Mouse (Mus musculus) hindbrain, embryonic 14.5 days (tissue): Measurements from ENCODE around the gene Akt1s1. TPM values are rescaled to one million over a fixed set of nuclear protein-coding genes. Genes with fewer than 3 reads are reported as not detected.
"Not testable (repeated sequence)": the region's sequence is repeated elsewhere in the genome, so short reads cannot be mapped to it uniquely, and the experiment has no call there.

Source experiments
- ATAC-seq: fragments of 200-750 bp; cut with Nextera tagmentation; 2 replicates; pipeline ENCODE4 v1.8.0; 2017; ENCODE audit warnings: moderate number of reproducible peaks, mild to moderate bottlenecking, moderate TSS enrichment, moderate library complexity; ENCODE audit not compliant: low FRiP score
- DNase-seq: peaks from one replicate; pipeline ENCODE4 v3.0.0-alpha.2; 2015; ENCODE audit warnings: low spot score
- H3K27ac ChIP-seq: fragments of 300-500 bp; sonication (generic); 2 replicates; pipeline ENCODE4 v1.5.1; 2014; ENCODE audit warnings: mild to moderate bottlenecking, moderate library complexity
- H3K27me3 ChIP-seq: fragments of 300-500 bp; sonication (generic); 2 replicates; pipeline ENCODE4 v1.6.1; 2014; ENCODE audit warnings: mild to moderate bottlenecking, low read length, mixed read lengths; ENCODE audit not compliant: control insufficient read depth, insufficient read depth
- H3K36me3 ChIP-seq: fragments of 300-500 bp; sonication (generic); replicated peaks from 2 replicates; pipeline ENCODE4 v1.6.1; 2014; ENCODE audit not compliant: control insufficient read depth, insufficient read depth
- H3K4me1 ChIP-seq: fragments of 300-500 bp; sonication (generic); replicated peaks from 2 replicates; pipeline ENCODE4 v1.6.1; 2014; ENCODE audit warnings: antibody characterized with exemption, low read length, mixed read lengths; ENCODE audit not compliant: control insufficient read depth, insufficient read depth
- H3K4me2 ChIP-seq: fragments of 300-500 bp; sonication (generic); replicated peaks from 2 replicates; pipeline ENCODE4 v1.6.1; 2014; ENCODE audit warnings: mild to moderate bottlenecking, moderate library complexity
- H3K4me3 ChIP-seq: fragments of 300-500 bp; sonication (generic); replicated peaks from 2 replicates; pipeline ENCODE4 v1.5.1; 2014; ENCODE audit warnings: mild to moderate bottlenecking, low read length
- H3K9ac ChIP-seq: fragments of 300-500 bp; sonication (generic); 2 replicates; pipeline ENCODE4 v1.6.1; 2014
- H3K9me3 ChIP-seq: fragments of 300-500 bp; sonication (generic); 2 replicates; pipeline ENCODE4 v1.6.1; 2016; ENCODE audit warnings: low read length; ENCODE audit not compliant: control insufficient read depth
- WGBS: fragments of 180-500 bp; shearing (Covaris S2); extraction: QIAGEN DNeasy Blood & Tissue Kit; methylation state at CpG from one replicate; pipeline ENCODE4 v1.1.7; 2014; 5-methylcytosine and 5-hydroxymethylcytosine counted together
- polyA plus RNA-seq: library from polyadenylated mRNA; unstranded; fragments of >200 nt; fragmentation: Nextera tagmentation; extraction: Ambion mirVana; gene quantifications from 2 replicates; pipeline ENCODE4 v1.2.1, GENCODE M21; 2014

The Akt1s1 gene
- polyA plus RNA-seq, 1 experiment from 2014 or later: 59.1 TPM

GRCm38 (mm10) chr7:44871181-44871580 is 22.4 kb downstream of the Akt1s1 start:
- ATAC-seq (no peak), DNase-seq (no peak)
- Histone ChIP-seq H3K27me3 (no peaks in the 10 kb centered on the region), H3K4me2 (no peak overlapping the region), H3K36me3 (peaks cover 13% of the 10 kb centered on the region), H3K4me1 (peaks cover 29% of the 10 kb centered on the region), H3K9me3 (no peaks in the 10 kb centered on the region), H3K4me3 (no peak overlapping the region), H3K9ac (no peak overlapping the region), H3K27ac (no peak overlapping the region)
- 32% methylated on average over 1 of the region's 1 CpGs for WGBS

GRCm38 (mm10) chr7:44871774-44872173 is 23.0 kb downstream of the Akt1s1 start:
- not testable (repeated sequence) for ATAC-seq, H3K27me3 ChIP-seq, H3K4me3 ChIP-seq, H3K9me3 ChIP-seq, H3K27ac ChIP-seq, DNase-seq, H3K9ac ChIP-seq, H3K4me2 ChIP-seq
- peaks cover 12% of the 10 kb centered on the region for H3K36me3 ChIP-seq
- H3K4me1 ChIP-seq: peaks cover 23% of the 10 kb centered on the region
- WGBS: 95% methylated on average over 2 of the region's 2 CpGs

- Histone ChIP-seq H3K27ac (no peak overlapping the region), H3K4me3 (no peak overlapping the region), H3K9me3 (no peaks in the 10 kb centered on the region), H3K36me3 (peaks cover 71% of the 10 kb centered on the region), H3K27me3 (no peaks in the 10 kb centered on the region), H3K4me1 (no peaks in the 10 kb centered on the region), H3K4me2 (no peak overlapping the region), H3K9ac (no peak overlapping the region)
- no peak for ATAC-seq
- 91% methylated on average over 14 of the region's 14 CpGs for WGBS
- no peak for DNase-seq
These were observed 29.0 kb downstream of the Akt1s1 start for GRCm38 (mm10) chr7:44877833-44878232.

- Histone ChIP-seq H3K4me3 (no peak overlapping the region), H3K27ac (no peak overlapping the region), H3K4me1 (no peaks in the 10 kb centered on the region; the same call in 1 of the 2 replicates), H3K9me3 (no peaks in the 10 kb centered on the region), H3K4me2 (no peak overlapping the region), H3K36me3 (peaks cover 92% of the 10 kb centered on the region), H3K9ac (no peak overlapping the region), H3K27me3 (no peaks in the 10 kb centered on the region)
- no peak for DNase-seq
- no peak for ATAC-seq
- WGBS: 97% methylated on average over 3 of the region's 3 CpGs
These were observed 34.2 kb downstream of the Akt1s1 start for GRCm38 (mm10) chr7:44883036-44883435.

GRCm38 (mm10) chr7:44884637-44885036 is 35.8 kb downstream of the Akt1s1 start:
- DNase-seq (no peak), ATAC-seq (no peak)
- Histone ChIP-seq H3K9ac (no peak overlapping the region), H3K9me3 (no peaks in the 10 kb centered on the region), H3K4me2 (no peak overlapping the region), H3K4me1 (no peaks in the 10 kb centered on the region; the same call in 1 of the 2 replicates), H3K27me3 (no peaks in the 10 kb centered on the region), H3K27ac (no peak overlapping the region), H3K4me3 (no peak overlapping the region), H3K36me3 (peaks cover 91% of the 10 kb centered on the region)
- 93% methylated on average over 5 of the region's 5 CpGs for WGBS

- no peak overlapping the region for H3K4me3 ChIP-seq
- no peak overlapping the region for H3K27ac ChIP-seq
- peaks cover 16% of the 10 kb centered on the region for H3K4me1 ChIP-seq
- WGBS: 88% methylated on average over 7 of the region's 7 CpGs
- no peak overlapping the region for H3K9ac ChIP-seq
- no peak overlapping the region for H3K4me2 ChIP-seq
- no peak for ATAC-seq
- H3K36me3 ChIP-seq: peaks cover 78% of the 10 kb centered on the region
- H3K27me3 ChIP-seq: no peaks in the 10 kb centered on the region
- no peaks in the 10 kb centered on the region for H3K9me3 ChIP-seq
- no peak for DNase-seq
These were observed 38.2 kb downstream of the Akt1s1 start for GRCm38 (mm10) chr7:44886964-44887363.

- Histone ChIP-seq H3K9me3 (no peaks in the 10 kb centered on the region), H3K4me2 (0 out of 2 replicates have a peak overlapping the region, but pooled peaks have one; percentile 17), H3K9ac (no peak overlapping the region), H3K36me3 (peaks cover 62% of the 10 kb centered on the region), H3K27ac (0 out of 2 replicates have a peak overlapping the region, but pooled peaks have one; percentile 20), H3K4me3 (no peak overlapping the region), H3K27me3 (no peaks in the 10 kb centered on the region), H3K4me1 (peaks cover 22% of the 10 kb centered on the region)
- DNase-seq (no peak), ATAC-seq (no peak)
- 79% methylated on average over 13 of the region's 13 CpGs for WGBS
These were observed 39.7 kb downstream of the Akt1s1 start for GRCm38 (mm10) chr7:44888256-44889105.

GRCm38 (mm10) chr7:44890180-44890579 is 41.4 kb downstream of the Akt1s1 start:
- Histone ChIP-seq H3K4me1 (peaks cover 38% of the 10 kb centered on the region), H3K27me3 (no peaks in the 10 kb centered on the region)

GRCm38 (mm10) chr7:44890737-44891136 is 41.9 kb downstream of the Akt1s1 start:
- DNase-seq (no peak), ATAC-seq (no peak)
- Histone ChIP-seq H3K27ac (no peak overlapping the region), H3K4me3 (peak overlapping the region; percentile 90), H3K9me3 (no peaks in the 10 kb centered on the region), H3K27me3 (no peaks in the 10 kb centered on the region), H3K4me2 (peak overlapping the region; percentile 91), H3K4me1 (peaks cover 41% of the 10 kb centered on the region), H3K9ac (peak overlapping the region; percentile 92), H3K36me3 (peaks cover 40% of the 10 kb centered on the region)
- 62% methylated on average over 4 of the region's 4 CpGs for WGBS

More at GRCm38 (mm10) chr7:44890180-44890579, 41.4 kb downstream of the Akt1s1 start:
- ATAC-seq: no peak
- peak overlapping the region; percentile 90; the same call in 1 of the 2 replicates for H3K4me3 ChIP-seq
- H3K36me3 ChIP-seq: peaks cover 46% of the 10 kb centered on the region
- DNase-seq: no peak
- H3K9ac ChIP-seq: 0 out of 2 replicates have a peak overlapping the region, but pooled peaks have one; percentile 92
- H3K4me2 ChIP-seq: peak overlapping the region; percentile 91
- no peak overlapping the region for H3K27ac ChIP-seq
- WGBS: 91% methylated on average over 6 of the region's 7 CpGs
- H3K9me3 ChIP-seq: no peaks in the 10 kb centered on the region
